Mouse (Mus musculus) activated CD4-positive, CD25-positive, alpha-beta regulatory T cell, adult 4 months (primary cell): ENCODE measurements around the gene Gpatch3. TPM values are rescaled to one million over a fixed set of nuclear protein-coding genes. Genes with fewer than 3 reads are reported as not detected.
A peak's percentile ranks its signal among the peaks of the same experiment; 100 is the strongest.

Experiments used
- ATAC-seq: one replicate; pipeline ENCODE4 v1.8.0; 2017
- polyA plus RNA-seq, 2 experiments: library from polyadenylated mRNA; unstranded; fragments of 100-300 nt; shearing (Covaris generic); gene quantifications; one replicate each; pipeline ENCODE4 v1.2.1; 2017

The Gpatch3 gene
- polyA plus RNA-seq, 2 experiments from 2014 or later, result 1.1 to 1.7 TPM

- ATAC-seq, result peak; percentile 90
These were observed 9.8 kb downstream of the Gpatch3 start, which contains the start of gene Gpn2 for GRCm38 (mm10) chr4:133584059-133584951. TSS of gene Gpn2 (plus strand) at chr4:133584362.

GRCm38 (mm10) chr4:133592570-133592969, 18.0 kb downstream of the Gpatch3 start:
- ATAC-seq, result no peak

- no peak for ATAC-seq
These were observed 21.0 kb downstream of the Gpatch3 start for GRCm38 (mm10) chr4:133595538-133595937.

- ATAC-seq, result no peak
These were observed 21.5 kb downstream of the Gpatch3 start for GRCm38 (mm10) chr4:133596084-133596483.

GRCm38 (mm10) chr4:133598616-133599015, 24.1 kb downstream of the Gpatch3 start:
- ATAC-seq, result no peak

GRCm38 (mm10) chr4:133599116-133599515, 24.6 kb downstream of the Gpatch3 start:
- ATAC-seq, result no peak

GRCm38 (mm10) chr4:133599571-133600073, 25.1 kb downstream of the Gpatch3 start:
- peak; percentile 85 for ATAC-seq

- no peak for ATAC-seq
These were observed 25.8 kb downstream of the Gpatch3 start for GRCm38 (mm10) chr4:133600306-133600705.

- ATAC-seq, result peak; percentile 34
These were observed 27.2 kb downstream of the Gpatch3 start, which contains the start of gene Sfn for GRCm38 (mm10) chr4:133601721-133602218. TSS of gene Sfn (minus strand) at chr4:133602168.

- no peak for ATAC-seq
These were observed 28.5 kb downstream of the Gpatch3 start for GRCm38 (mm10) chr4:133603056-133603455.

- ATAC-seq, result no peak
These were observed 29.6 kb downstream of the Gpatch3 start for GRCm38 (mm10) chr4:133604175-133604574.

GRCm38 (mm10) chr4:133604856-133605255, 30.3 kb downstream of the Gpatch3 start:
- no peak for ATAC-seq

GRCm38 (mm10) chr4:133605330-133605729, 30.8 kb downstream of the Gpatch3 start:
- ATAC-seq, result no peak

GRCm38 (mm10) chr4:133607284-133607683, 32.7 kb downstream of the Gpatch3 start:
- ATAC-seq, result no peak

GRCm38 (mm10) chr4:133609719-133610118, 35.2 kb downstream of the Gpatch3 start:
- no peak for ATAC-seq

- no peak for ATAC-seq
These were observed 37.3 kb downstream of the Gpatch3 start for GRCm38 (mm10) chr4:133611815-133612214.

- ATAC-seq, result no peak
These were observed 37.9 kb downstream of the Gpatch3 start for GRCm38 (mm10) chr4:133612416-133612815.

GRCm38 (mm10) chr4:133613026-133613425, 38.5 kb downstream of the Gpatch3 start:
- no peak for ATAC-seq

GRCm38 (mm10) chr4:133613867-133614266, 39.3 kb downstream of the Gpatch3 start:
- ATAC-seq, result no peak

- ATAC-seq, result no peak
These were observed 39.8 kb downstream of the Gpatch3 start for GRCm38 (mm10) chr4:133614274-133614761.

GRCm38 (mm10) chr4:133615416-133615815, 40.9 kb downstream of the Gpatch3 start:
- ATAC-seq, result no peak

GRCm38 (mm10) chr4:133617936-133618335, 43.4 kb downstream of the Gpatch3 start:
- no peak for ATAC-seq

- ATAC-seq, result no peak
These were observed 45.1 kb downstream of the Gpatch3 start for GRCm38 (mm10) chr4:133619473-133620136.
